Mouse (Mus musculus) testis, adult 2 months (tissue): ENCODE results near the gene Dapk1.

Experiments used
- CTCF ChIP-seq: fragments of 200-500 bp; IDR thresholded peaks from 2 replicates; pipeline ENCODE4 v1.5.1; 2012; ENCODE audit warnings: low read depth, mild to moderate bottlenecking, inconsistent platforms, low read length, moderate library complexity; ENCODE audit not compliant: control insufficient read depth, insufficient read depth, insufficient replicate concordance
- POLR2A ChIP-seq: fragments of 200-500 bp; IDR thresholded peaks from 2 replicates; pipeline ENCODE4 v1.6.1; 2012; ENCODE audit warnings: low read depth, mild to moderate bottlenecking, inconsistent platforms, low read length, moderate library complexity; ENCODE audit not compliant: control insufficient read depth

GRCm38 (mm10) chr13:60609234-60609633 lies 7.5 kb downstream of the Dapk1 start:
- no peak for TF ChIP-seq CTCF
- TF ChIP-seq POLR2A, result no peak
